Mouse (Mus musculus) large intestine, adult 2 months (tissue): ENCODE measurements around the gene Slc38a4. TPM values are rescaled to one million over a fixed set of nuclear protein-coding genes. Genes with fewer than 3 reads are reported as not detected.

Experiments used
- DNase-seq: peaks from one replicate; pipeline ENCODE4 v3.0.0-alpha.2; 2012; ENCODE audit warnings: low read depth, low spot score
- WGBS: fragments of 180-500 bp; shearing (Covaris S2); methylation state at CpG from one replicate; pipeline ENCODE4 v1.1.7; 2018; 5-methylcytosine and 5-hydroxymethylcytosine counted together
- polyA plus RNA-seq: library from polyadenylated mRNA; depleted of rRNA; stranded (reverse); fragments of >200 nt; gene quantifications from 2 replicates; pipeline ENCODE4 v1.2.3, GENCODE M21; 2012; rRNA removed

The Slc38a4 gene
- 0.30 and 0.69 TPM in 2 replicates for polyA plus RNA-seq

GRCm38 (mm10) chr15:97055794-97056193 lies at the start of gene Slc38a4:
Gene Slc38a4 (minus strand): TSS chr15:97055956.
- WGBS: 58% methylated on average over 9 of the region's 9 CpGs
- no peak for DNase-seq

- 32% methylated on average over 3 of the region's 3 CpGs for WGBS
- DNase-seq: no peak
Observed at GRCm38 (mm10) chr15:97104889-97105391, 49.2 kb upstream of the Slc38a4 start.

DNA sequence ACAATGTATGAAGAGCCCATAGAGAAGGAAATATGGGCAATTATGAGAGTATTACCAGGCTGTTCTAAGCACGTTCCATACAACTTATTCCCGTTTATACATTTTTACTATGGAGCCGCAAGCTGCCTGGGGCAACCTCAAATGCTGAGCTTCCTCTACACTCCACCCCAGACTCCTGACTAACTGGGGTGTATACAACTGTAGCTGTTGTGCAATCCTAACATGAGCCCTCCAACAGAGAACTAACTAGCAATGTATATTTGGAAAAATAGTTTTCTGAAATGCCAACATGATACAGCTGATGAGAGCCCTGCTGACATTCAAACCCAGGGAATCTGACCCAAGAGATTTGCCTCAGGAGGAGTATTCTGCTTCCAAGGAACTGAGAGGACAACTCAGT lies 48.3 kb upstream of the Slc38a4 start:
- no peak for DNase-seq
- WGBS: 86% methylated on average over 3 of the region's 3 CpGs

DNA sequence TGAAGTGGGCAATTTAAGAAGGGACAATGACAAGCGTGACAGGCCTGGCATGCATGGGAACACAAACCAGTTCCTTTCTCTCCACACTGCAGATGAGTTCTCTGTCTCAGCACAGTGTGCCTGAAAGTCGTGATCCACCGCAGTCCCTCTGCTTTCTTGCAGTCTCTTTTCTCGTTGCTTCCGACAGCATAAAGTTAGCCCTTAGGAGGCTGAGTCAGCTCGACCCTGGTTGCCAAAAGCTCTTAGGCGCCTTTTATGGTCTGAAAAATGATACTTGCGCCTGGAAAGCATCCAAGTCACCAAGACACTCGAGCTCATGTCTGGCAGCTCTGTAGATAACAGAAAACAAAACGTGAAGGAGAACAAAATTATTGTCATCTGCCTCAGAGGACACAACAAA lies 47.1 kb upstream of the Slc38a4 start:
- no peak for DNase-seq
- WGBS: 33% methylated on average over 10 of the region's 10 CpGs

- 82% methylated on average over 5 of the region's 5 CpGs for WGBS
- DNase-seq: no peak
Observed at GRCm38 (mm10) chr15:97102181-97102580, 46.4 kb upstream of the Slc38a4 start.

DNA sequence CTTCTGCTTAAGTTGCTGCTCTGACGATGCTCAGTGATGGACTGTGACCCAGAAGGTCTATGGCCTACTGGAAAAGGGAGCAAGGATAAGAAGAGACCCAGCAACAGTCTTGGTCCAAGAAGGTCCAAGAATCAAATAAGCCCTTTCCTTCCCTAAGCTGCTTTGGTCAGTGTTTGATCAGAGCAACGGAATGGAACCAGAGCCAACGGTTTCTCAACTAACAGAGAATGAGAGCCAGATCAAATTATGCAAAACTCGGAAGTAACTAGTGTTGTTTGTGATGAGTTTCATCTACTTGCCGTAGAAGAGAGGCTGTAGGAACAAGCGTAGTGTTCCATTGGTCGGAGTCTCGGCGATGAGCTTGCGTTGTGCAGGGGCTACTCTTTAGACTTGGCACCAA lies 43.3 kb upstream of the Slc38a4 start:
- no peak for DNase-seq
- 94% methylated on average over 10 of the region's 10 CpGs for WGBS

DNA sequence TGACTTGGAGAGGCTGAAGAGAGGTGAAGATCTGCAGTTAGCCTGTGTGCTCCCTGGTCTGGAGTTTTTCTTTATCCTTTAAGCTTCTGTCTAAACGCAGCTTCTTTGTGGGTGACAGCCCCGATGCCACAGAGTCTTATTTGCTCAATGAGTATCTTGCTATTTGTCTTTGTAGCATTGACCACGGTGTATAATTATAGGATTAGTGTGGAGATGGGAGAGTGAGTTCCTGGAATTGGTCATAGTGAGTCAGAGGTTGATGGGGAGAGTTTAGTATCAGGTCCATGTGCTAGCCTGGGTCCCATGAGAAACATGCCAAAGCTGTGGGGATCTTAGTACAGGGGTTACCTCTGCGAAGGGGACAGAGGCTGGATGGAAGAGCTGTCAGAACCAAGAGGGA lies 41.8 kb upstream of the Slc38a4 start:
- WGBS: 59% methylated on average over 4 of the region's 4 CpGs
- no peak for DNase-seq

DNA sequence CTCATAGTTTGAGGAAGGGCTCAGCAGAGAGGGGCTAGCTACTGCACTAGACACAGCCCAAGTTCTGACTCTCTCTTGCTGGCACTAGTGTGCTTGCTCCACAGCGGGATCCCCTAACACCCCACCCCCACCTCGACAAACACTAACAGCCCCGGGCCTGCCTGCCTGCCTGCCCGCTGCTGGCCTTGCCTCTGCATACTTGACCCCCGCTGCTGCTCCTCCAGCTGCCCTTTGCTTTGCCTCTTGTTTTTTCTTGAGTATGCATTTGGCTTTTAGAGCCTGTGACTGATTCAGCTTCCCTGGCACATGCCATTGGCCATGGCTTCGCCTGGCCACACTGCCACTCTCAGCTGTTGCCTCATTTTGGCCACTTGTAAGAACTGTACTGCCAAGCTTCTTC lies 33.8 kb upstream of the Slc38a4 start:
- WGBS: 33% methylated on average over 6 of the region's 6 CpGs
- DNase-seq: no peak

GRCm38 (mm10) chr15:97085833-97086232 lies 30.1 kb upstream of the Slc38a4 start:
- WGBS: 39% methylated on average over 5 of the region's 5 CpGs
- no peak for DNase-seq

- 55% methylated on average over 6 of the region's 6 CpGs for WGBS
- DNase-seq: no peak
Observed at GRCm38 (mm10) chr15:97077665-97078064, 21.9 kb upstream of the Slc38a4 start.

DNA sequence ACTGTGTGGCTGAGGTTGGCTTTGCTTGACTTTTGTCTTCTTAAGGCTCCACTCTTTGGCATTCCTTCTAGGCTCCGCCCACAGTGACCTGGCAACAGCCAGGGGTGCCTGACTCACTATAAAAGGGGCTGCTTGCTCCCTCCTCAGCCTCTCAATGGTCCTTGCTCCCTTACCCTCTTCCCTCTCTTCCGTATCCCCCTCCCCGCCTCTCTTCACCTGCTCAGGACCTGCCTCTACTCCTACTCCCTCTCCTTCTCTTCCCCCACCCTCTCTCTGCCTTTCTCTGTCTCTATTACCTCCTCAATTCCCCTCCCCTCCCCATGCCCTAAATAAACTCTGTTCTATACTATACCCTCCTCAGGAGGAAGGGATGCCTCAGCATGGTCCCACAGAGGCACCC lies 20.3 kb upstream of the Slc38a4 start:
- DNase-seq: no peak
- WGBS: 72% methylated on average over 3 of the region's 3 CpGs

DNA sequence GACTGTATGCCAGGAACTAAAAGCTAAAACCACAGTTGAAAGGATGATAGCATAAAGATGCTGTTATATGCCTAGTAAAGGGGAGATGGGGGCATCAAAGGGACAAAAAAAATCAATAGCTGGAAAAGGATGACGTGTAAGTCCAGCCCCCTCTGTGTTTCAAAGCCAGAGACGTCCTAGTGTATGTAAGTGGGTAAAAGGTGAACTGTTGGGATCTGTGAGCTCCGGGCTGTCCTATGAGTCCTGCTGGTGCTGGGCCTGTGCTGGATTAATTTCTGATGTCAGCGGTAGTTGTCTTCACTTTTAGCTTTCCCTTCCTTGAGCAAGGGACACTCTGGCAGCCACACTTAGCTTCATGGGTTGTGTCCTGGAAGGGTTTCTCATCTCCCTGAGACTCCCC lies 19.5 kb upstream of the Slc38a4 start:
- 64% methylated on average over 4 of the region's 4 CpGs for WGBS
- no peak for DNase-seq

DNA sequence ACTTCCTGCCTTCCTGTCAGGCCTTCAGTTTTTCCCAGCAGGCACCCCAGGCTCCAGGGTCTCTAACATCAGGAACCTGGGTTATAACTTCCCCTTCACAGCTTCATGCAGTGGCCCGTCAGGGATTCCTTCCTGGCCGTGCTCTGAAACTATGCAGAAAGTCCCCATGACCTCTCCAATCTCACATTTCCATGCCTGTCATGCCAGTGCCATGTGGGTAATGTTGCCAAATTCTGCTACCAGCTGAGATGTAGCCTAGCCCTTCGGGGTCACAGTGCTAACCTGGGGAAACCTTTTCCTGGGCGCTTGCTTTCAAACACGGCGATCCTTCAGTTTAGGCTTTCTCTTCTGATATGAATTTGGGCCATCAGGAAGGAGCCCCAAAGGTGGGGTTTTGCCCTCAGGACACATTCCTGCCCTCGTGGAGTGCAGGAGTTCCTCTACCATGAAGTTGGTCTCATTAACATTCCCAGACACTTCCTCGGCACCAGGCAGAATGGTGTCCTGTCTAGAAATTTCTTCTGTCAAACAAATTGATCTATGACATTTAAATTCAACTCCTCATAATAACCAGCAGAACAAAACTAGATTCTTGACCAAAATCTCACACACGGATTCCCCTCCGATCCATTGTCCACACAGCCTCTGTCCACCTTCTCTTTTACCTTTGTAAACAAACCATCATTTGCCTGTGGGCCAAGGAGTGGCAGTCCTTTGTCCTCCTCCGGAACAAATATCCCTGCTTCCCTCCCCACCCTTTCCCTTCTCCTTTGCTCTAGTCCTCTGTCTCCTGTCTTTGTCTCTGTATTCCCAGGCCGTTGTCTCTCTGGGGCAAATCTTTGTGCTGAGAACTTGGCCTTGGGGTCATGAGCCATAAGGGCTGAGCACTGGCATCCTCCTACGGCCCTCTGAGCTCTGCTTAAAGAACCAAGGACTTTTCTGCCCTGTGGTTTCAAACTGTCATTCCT lies 17.4 kb upstream of the Slc38a4 start:
- 59% methylated on average over 13 of the region's 13 CpGs for WGBS

GRCm38 (mm10) chr15:97067340-97068136 lies 11.8 kb upstream of the Slc38a4 start:
- 24% methylated on average over 8 of the region's 8 CpGs for WGBS
- no peak for DNase-seq

More for the DNA sequence above, 17.4 kb upstream of the Slc38a4 start:
- DNase-seq: no peak

DNA sequence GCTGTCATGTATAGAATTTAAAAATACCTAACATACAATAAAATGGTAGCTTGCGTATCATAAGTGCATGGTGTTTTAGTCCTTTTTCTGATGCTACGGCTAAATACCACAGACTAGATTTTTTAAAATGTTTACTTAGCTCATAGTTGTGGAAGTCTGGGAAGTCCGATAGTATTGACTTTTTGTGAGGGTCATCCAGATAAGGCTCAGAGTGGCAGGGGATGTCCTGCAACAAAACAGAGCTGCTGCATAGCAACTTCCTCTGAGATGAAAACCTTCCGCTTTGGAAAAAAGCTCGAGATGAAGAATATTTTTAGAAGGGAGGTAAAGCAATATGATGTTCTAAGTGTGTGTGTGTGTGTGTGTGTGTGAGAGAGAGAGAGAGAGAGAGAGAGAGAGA lies 11.2 kb upstream of the Slc38a4 start:
- no peak for DNase-seq
- WGBS: 36% methylated on average over 5 of the region's 5 CpGs

DNA sequence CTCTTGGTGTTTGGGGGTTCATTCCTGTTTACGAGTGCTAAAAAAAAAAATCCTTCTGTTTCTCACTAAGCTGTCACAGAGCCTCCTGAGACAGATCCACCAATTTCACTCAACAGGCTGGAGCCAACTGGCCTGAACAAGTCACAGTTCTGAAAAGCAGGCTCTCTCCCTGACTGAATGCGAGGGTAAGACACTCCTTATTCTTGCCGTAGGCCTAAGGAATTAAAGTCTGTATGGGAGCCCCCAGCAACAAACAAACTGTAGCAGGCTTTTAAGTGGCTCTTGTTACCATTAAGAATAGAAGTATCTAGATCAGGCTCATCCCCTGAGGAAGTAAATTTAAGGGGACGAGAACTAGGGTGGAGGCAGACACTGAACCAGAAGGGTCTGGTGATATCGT lies 7.5 kb upstream of the Slc38a4 start:
- 93% methylated on average over 5 of the region's 5 CpGs for WGBS
- DNase-seq: no peak

DNA sequence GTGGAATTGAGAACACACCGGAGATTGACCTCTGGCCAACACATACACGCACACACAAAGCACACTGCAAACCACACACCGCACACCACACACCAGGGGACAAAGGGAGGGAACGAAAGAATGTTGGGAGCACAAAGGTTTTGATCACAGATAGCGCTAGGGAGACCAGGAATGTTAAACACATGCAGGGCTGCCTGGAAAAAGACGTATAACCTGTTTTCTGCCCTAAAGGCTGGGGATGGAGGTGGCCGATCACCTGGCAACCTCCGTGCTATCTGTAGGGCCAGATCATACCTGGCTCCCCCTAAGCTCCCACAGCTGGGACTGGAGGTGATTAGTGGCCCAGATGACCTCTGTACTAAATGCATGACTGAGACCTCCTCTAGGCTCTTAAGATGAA lies 5.2 kb upstream of the Slc38a4 start:
- DNase-seq: no peak
- 72% methylated on average over 8 of the region's 8 CpGs for WGBS

GRCm38 (mm10) chr15:97060571-97060970 lies 4.8 kb upstream of the Slc38a4 start:
- DNase-seq: no peak
- WGBS: 87% methylated on average over 6 of the region's 6 CpGs

GRCm38 (mm10) chr15:97060102-97060501 lies 4.3 kb upstream of the Slc38a4 start:
- 89% methylated on average over 14 of the region's 14 CpGs for WGBS
- DNase-seq: no peak
